Mouse (Mus musculus) heart, postnatal 0 days (tissue): Measurements from ENCODE around the gene Nav1.

Experiments used
- CTCF ChIP-seq: IDR thresholded peaks from 2 replicates; pipeline ENCODE4 v1.5.1; 2016; ENCODE audit warnings: antibody characterized with exemption, control low read depth, low read depth
- EP300 ChIP-seq: IDR thresholded peaks from 2 replicates; pipeline ENCODE4 v1.6.1; 2016; ENCODE audit warnings: antibody characterized with exemption, low read depth

DNA sequence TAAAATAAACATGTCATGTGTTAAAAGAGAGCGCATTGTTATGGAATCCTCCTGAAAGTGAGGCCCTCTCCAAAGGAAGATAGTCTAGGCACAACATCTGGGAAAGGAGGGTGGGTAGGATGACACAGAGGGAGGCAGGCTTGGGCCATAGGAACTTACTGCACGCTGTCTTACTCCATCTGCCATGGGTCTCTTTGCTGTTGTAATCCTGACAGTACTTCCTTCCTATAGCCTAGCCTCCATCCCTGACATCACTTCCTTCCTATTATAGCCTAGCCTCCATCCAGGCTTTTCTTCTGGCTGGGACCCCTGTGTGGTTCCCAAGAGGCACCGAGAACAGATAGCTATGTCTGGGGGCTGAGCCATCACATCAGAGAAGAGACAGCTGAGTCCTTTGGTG, 10.2 kb upstream of the Nav1 start:
- no peak for TF ChIP-seq CTCF
- TF ChIP-seq EP300 = no peak
